Mouse (Mus musculus) G1E (cell line): ENCODE measurements at regions not wholly inside any gene's neighbourhood (a gene's known extent, or its start where the extent isn't known, plus 50 kb on each side); places are given as distances from the start of the nearest gene placed in this dataset.
"Not testable (repeated sequence)": the region's sequence is repeated elsewhere in the genome, so short reads cannot be mapped to it uniquely, and the experiment has no call there.

Experiments
- ATAC-seq: 2 replicates; pipeline ENCODE4 v1.8.0; 2016; ENCODE audit warnings: mild to moderate bottlenecking; ENCODE audit not compliant: insufficient number of reproducible peaks, poor library complexity, low FRiP score, severe bottlenecking; ENCODE audit errors: extremely low read depth
- DNase-seq: peaks from one replicate; pipeline ENCODE4 v3.0.0; 2012; ENCODE audit warnings: low spot score
- H3K27me3 ChIP-seq: 2 replicates; pipeline ENCODE4 v1.6.1; 2012; ENCODE audit warnings: mild to moderate bottlenecking, low read length, inconsistent platforms; ENCODE audit not compliant: insufficient read depth
- H3K36me3 ChIP-seq: replicated peaks from 2 replicates; pipeline ENCODE3; 2012; ENCODE audit warnings: mild to moderate bottlenecking, inconsistent platforms
- H3K4me1 ChIP-seq: 2 replicates; pipeline ENCODE4 v1.6.1; 2012; ENCODE audit warnings: low read depth, low read length, inconsistent platforms, mixed read lengths; ENCODE audit not compliant: insufficient read depth
- H3K4me3 ChIP-seq: 2 replicates; pipeline ENCODE4 v1.5.1; 2012; ENCODE audit warnings: low read depth, mild to moderate bottlenecking, inconsistent platforms, low read length, moderate library complexity, mixed read lengths
- H3K9me3 ChIP-seq: replicated peaks from 2 replicates; pipeline ENCODE4 v1.6.1; 2012; ENCODE audit warnings: inconsistent platforms
- CTCF ChIP-seq: IDR thresholded peaks from 2 replicates; pipeline ENCODE4 v1.5.1; 2012; ENCODE audit warnings: low read depth, low read length, inconsistent platforms, mixed read lengths
- GATA1 ChIP-seq: IDR thresholded peaks from 2 replicates; pipeline ENCODE4 v1.6.1; 2012; ENCODE audit warnings: borderline replicate concordance, low read length, inconsistent platforms, mixed read lengths
- GATA2 ChIP-seq: IDR thresholded peaks from 2 replicates; pipeline ENCODE4 v1.6.1; 2012; ENCODE audit warnings: low read depth, low read length, inconsistent platforms, borderline replicate concordance
- POLR2AphosphoS5 ChIP-seq: IDR thresholded peaks from 2 replicates; pipeline ENCODE4 v1.6.1; 2012; ENCODE audit warnings: low read depth, low read length, inconsistent platforms; ENCODE audit not compliant: insufficient replicate concordance
- TAL1 ChIP-seq: conservative IDR thresholded peaks from 2 replicates; pipeline ENCODE4 v1.6.1; 2012; ENCODE audit warnings: low read depth, low read length, inconsistent platforms, mixed read lengths

DNA sequence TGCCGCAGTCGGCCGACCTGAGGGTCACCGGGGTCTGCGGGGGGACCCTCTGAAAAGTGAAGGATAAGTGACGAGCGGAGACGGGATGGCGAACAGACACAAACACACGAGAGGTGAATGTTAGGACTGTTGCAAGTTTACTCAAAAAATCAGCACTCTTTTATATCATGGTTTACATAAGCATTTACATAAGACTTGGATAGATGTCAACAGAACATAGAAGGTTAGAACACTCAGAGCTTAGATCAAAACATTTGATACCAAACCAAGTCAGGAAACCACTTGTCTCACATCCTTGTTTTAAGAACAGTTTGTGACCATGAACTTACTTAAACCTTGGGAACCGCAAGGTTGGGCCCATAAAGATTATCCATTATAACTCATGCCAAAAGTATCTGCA is 1033.6 kb upstream of the Sel1l start:
- peaks cover 16% of the 10 kb centered on the region for H3K9me3 ChIP-seq
- not testable (repeated sequence) for H3K4me1 ChIP-seq, H3K27me3 ChIP-seq, H3K4me3 ChIP-seq, ATAC-seq, H3K36me3 ChIP-seq, DNase-seq

DNA sequence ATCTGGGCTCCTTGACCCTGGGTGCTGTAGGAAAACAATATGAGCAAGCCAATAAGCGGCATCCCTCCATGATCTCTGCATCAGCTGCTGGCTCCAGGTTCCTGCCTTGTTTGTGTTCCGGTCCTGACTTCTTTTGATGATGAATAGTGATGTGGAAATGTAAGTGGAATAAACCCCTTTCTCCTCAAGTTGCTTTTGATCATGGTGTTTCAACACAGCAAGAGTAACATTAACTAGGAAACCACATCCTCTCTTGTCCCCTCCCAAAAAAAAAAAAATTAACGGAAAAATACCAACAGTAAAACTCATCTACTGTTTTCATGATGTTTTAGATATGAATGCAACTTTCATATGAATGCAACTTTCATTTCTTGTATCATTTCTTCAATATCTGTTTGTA is 1024.6 kb upstream of the Sel1l start:
- no peak overlapping the region for H3K4me3 ChIP-seq
- H3K36me3 ChIP-seq = no peaks in the 10 kb centered on the region
- DNase-seq = no peak
- TF ChIP-seq GATA1 (no peak), TAL1 (no peak), CTCF (no peak), GATA2 (no peak), POLR2AphosphoS5 (no peak)
- H3K4me1 ChIP-seq = no peaks in the 10 kb centered on the region
- ATAC-seq = no peak
- H3K27me3 ChIP-seq = no peaks in the 10 kb centered on the region
- H3K9me3 ChIP-seq = peaks cover 9% of the 10 kb centered on the region

DNA sequence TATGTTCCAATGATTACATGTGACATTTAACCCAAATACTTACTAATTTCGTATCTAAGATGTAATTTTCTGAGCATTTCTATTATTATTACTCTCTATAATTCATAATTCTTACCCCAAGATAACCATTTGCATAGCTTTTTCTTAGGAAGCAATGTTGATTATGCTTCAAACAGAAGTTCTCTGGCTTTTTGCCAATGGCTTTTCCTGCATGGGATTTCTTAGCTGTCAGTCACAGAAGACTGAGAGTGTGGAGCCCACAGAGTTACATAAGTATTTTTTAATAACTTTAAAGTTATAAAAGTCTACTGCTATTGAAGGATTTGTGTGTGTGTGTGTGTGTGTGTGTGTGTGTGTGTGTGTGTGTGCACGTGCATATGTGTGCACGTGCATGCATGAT is 1020.4 kb upstream of the Sel1l start:
- Histone ChIP-seq H3K4me3 (no peak overlapping the region), H3K9me3 (peaks cover 5% of the 10 kb centered on the region), H3K36me3 (no peaks in the 10 kb centered on the region), H3K4me1 (no peaks in the 10 kb centered on the region), H3K27me3 (no peaks in the 10 kb centered on the region)
- DNase-seq (no peak), ATAC-seq (no peak)
- TF ChIP-seq POLR2AphosphoS5 (no peak), TAL1 (no peak)

DNA sequence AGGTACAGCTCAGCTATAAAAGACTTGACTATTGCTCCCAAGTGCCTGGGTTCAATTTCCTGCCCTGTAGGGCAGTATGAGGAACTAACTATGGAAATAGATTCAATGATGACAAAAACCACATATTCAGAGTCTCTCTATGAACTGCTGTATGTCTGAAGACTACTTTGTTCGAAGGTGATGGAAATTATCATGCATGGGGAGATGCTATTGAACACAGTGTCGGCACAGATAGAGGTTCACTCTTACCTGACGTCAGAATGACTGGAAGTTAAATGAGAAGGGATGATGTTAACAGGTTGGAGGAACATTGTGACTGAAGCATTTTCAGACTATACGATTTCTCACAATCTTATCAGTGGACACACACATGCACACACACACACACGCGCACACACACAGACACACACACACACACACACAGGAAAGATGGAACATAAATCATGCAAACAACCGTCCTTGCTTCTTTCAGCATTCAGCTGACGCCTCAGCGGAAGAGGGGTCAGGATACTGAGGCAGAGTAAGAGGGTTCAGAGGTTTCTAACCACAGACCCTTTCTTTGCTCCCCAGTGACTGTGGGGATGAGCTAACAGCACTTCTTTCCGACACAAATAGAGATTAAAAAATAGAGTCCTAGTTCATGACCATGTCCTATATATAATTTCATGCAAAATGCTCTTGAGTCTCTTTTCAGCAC is 974.3 kb upstream of the Sel1l start:
- no peaks in the 10 kb centered on the region for H3K27me3 ChIP-seq
- peaks cover 5% of the 10 kb centered on the region for H3K9me3 ChIP-seq
- no peak for ATAC-seq
- DNase-seq = no peak
- H3K4me3 ChIP-seq = no peak overlapping the region
- TF ChIP-seq GATA2 = no peak
- H3K4me1 ChIP-seq = no peaks in the 10 kb centered on the region
- no peaks in the 10 kb centered on the region for H3K36me3 ChIP-seq

DNA sequence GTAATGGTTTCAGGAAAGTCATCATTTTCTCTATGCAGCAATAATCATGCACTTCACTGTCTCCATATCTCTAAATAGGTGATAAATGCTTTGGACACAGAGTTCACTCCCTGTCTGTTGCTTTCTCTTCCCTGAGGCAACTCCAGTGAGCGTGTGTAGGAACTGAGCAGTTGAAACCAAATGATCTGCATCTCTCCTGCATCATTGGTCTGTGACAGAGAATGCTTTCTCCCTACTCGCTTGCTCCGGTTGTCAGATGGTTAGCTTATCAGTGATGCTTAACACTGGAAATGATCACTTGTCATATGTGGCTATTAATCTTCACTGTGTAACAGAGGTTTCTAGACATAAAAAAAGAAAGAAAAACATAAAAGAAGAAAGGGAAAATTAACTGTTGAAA is 969.7 kb upstream of the Sel1l start:
- TF ChIP-seq GATA1 (no peak), CTCF (no peak), TAL1 (no peak), GATA2 (no peak), POLR2AphosphoS5 (no peak)
- no peaks in the 10 kb centered on the region for H3K36me3 ChIP-seq
- peaks cover 5% of the 10 kb centered on the region for H3K9me3 ChIP-seq
- H3K4me3 ChIP-seq = no peak overlapping the region
- ATAC-seq (no peak), DNase-seq (no peak)
- no peaks in the 10 kb centered on the region for H3K4me1 ChIP-seq
- no peaks in the 10 kb centered on the region for H3K27me3 ChIP-seq

DNA sequence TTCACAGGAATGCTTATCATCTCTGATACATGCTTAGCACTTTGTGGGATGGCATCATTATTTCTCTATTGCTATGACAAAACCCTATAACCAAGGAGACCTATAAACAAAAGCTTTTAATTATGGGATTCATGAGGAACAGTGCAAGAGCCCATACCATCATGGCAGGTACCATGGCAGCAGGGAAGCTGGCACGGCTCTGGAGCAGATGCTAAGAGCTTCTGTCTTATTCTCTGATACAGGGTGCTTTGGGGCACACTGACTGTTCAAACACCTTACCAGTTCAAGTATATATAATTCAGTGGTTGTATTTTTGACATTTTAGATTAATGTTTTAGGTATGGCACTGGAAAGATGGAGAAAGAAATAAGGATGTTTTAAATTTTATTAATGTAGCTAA is 952.2 kb upstream of the Sel1l start:
- Histone ChIP-seq H3K4me1 (no peaks in the 10 kb centered on the region), H3K36me3 (no peaks in the 10 kb centered on the region)
- ATAC-seq = no peak

DNA sequence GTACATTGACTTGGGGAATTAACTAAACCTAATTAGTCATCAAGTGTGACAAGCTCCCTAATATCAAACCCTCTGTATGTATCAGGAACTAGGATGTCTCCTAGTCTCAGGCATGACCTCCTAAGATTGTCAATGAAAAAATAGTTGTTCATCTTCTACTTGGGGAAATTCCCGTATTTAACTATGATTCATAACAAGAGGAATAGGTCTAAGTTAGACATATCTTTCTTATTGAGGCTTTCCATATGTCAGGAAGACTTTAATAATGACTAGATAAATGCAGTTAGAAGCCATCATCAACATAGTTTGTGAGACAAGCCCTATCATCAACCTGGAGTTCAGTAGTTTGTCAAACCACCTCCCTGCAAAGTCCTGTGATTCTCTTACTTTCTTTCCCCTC is 934.4 kb upstream of the Sel1l start:
- DNase-seq (no peak), ATAC-seq (no peak)
- 0 out of 2 replicates have a peak, but pooled peaks cover 3% of the 10 kb centered on the region for H3K9me3 ChIP-seq
- no peaks in the 10 kb centered on the region for H3K36me3 ChIP-seq
- no peak overlapping the region for H3K4me3 ChIP-seq
- TF ChIP-seq GATA1 (no peak), CTCF (no peak), TAL1 (no peak), GATA2 (no peak), POLR2AphosphoS5 (no peak)
- no peaks in the 10 kb centered on the region for H3K27me3 ChIP-seq
- no peaks in the 10 kb centered on the region for H3K4me1 ChIP-seq

More for the DNA sequence above, 952.2 kb upstream of the Sel1l start:
- DNase-seq = no peak
- no peaks in the 10 kb centered on the region for H3K27me3 ChIP-seq
- TF ChIP-seq CTCF = no peak
- peaks cover 2% of the 10 kb centered on the region; the same call in 1 of the 2 replicates for H3K9me3 ChIP-seq
- no peak overlapping the region for H3K4me3 ChIP-seq
